Mouse (Mus musculus): ENCODE data around the gene Hs6st3. TPM values are rescaled to one million over a fixed set of nuclear protein-coding genes. Genes with fewer than 3 reads are reported as not detected.
A peak's percentile ranks its signal among the peaks of the same experiment; 100 is the strongest.

Hs6st3 gene
- total RNA-seq (2014; rRNA removed; ENCODE audit: low replicate concordance) (not detected in 2 replicates), polyA plus RNA-seq (2015; fragmentation: Nextera tagmentation; extraction: Ambion mirVana) (not detected in 2 replicates)

GRCm38 (mm10) chr14:119137906-119138785, at the start of gene Hs6st3:
Hs6st3 (plus strand) TSS chr14:119138341.
- Histone ChIP-seq H3K27ac (ENCODE audit: low read depth) (no peak within 1 kb of the TSS), H3K4me2 (ENCODE audit: low read depth, low read length) (peak within 1 kb of the TSS; percentile 98), H3K4me3 (ENCODE audit: low read depth, low read length) (peak within 1 kb of the TSS; percentile 65), H3K9ac (replicated peaks; ENCODE audit: low read depth, low read length) (peak within 1 kb of the TSS; percentile 41; the same call in 1 of the 2 replicates), H3K9me3 (replicated peaks; ENCODE audit: control insufficient read depth, low read length) (no peaks in the 10 kb centered on the region), H3K36me3 (replicated peaks; ENCODE audit: control insufficient read depth, insufficient read depth, low read length) (no peaks in the 10 kb centered on the region), H3K4me1 (ENCODE audit: control insufficient read depth, insufficient read depth) (peaks cover 10% of the 10 kb centered on the region), H3K27me3 (ENCODE audit: control insufficient read depth, insufficient read depth, low read length) (peaks cover 63% of the 10 kb centered on the region)
- DNase-seq (ENCODE audit: low spot score) = no peak
- peak; percentile 47; the same call in 1 of the 2 replicates for ATAC-seq (ENCODE audit: insufficient read depth, low read depth)
- TF ChIP-seq EP300 (IDR thresholded peaks at IDR 0.05; ENCODE audit: low read depth) (no peak), CTCF (IDR thresholded peaks at IDR 0.05; ENCODE audit: low read depth) (no peak)
- WGBS = 1% methylated on average over 77 of the region's 100 CpGs

DNA sequence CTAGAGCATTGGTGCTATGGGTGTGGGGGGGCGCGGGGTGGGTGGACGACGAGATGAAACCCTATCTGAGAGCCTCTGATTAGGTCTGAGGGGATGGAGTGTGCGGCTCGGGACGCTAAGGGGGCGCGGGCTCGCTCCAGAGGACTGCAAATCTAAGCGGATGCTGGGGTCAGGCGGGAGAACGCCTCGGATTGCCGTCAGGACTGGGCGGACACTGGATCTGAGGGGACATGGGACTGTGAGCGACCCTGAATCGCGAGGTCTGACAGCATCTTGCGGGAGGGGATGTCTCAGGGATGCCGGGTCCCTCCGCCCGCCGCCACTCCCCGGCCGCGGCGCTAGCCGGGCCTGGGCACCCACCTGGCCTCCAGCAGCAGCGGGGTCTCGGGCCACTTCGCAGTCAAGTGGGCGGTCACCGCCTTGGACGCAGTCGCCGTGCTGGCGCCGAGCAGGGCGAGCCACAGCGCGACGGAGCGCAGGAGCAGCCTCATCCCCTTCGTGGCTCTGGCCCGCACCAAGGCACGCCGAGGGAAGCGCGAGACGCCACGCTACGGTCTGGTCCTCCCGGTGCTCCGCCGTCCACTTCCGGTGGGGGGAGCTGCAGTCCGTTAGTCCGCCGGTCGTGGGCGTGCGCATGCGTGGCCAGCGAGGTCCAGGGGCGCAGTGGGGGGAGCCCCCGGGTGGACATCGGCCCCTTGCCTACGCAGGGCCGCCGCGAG, 39.1 kb upstream of the Hs6st3 start, which contains the start of gene Uggt2:
TSS of gene Uggt2 (minus strand) at position 580 of the 719 bp plus-strand sequence.
- Histone ChIP-seq H3K4me1 (ENCODE audit: control insufficient read depth, insufficient read depth) (0 out of 2 replicates have a peak, but pooled peaks cover 4% of the 10 kb centered on the region), H3K27me3 (ENCODE audit: control insufficient read depth, insufficient read depth, low read length) (no peaks in the 10 kb centered on the region), H3K36me3 (replicated peaks; ENCODE audit: control insufficient read depth, insufficient read depth, low read length) (no peaks in the 10 kb centered on the region), H3K4me2 (ENCODE audit: low read depth, low read length) (peak within 1 kb of the TSS; percentile 98), H3K27ac (ENCODE audit: low read depth) (no peak within 1 kb of the TSS), H3K9me3 (replicated peaks; ENCODE audit: control insufficient read depth, low read length) (no peaks in the 10 kb centered on the region), H3K9ac (replicated peaks; ENCODE audit: low read depth, low read length) (peak within 1 kb of the TSS; percentile 62), H3K4me3 (ENCODE audit: low read depth, low read length) (peak within 1 kb of the TSS; percentile 69)
- TF ChIP-seq CTCF (IDR thresholded peaks at IDR 0.05; ENCODE audit: low read depth) (peak; percentile 55), EP300 (IDR thresholded peaks at IDR 0.05; ENCODE audit: low read depth) (no peak)
- DNase-seq (ENCODE audit: low spot score) = peak; percentile 66
- peak; percentile 90 for ATAC-seq (ENCODE audit: insufficient read depth, low read depth)
- WGBS = 1% methylated on average over 69 of the region's 72 CpGs

DNA sequence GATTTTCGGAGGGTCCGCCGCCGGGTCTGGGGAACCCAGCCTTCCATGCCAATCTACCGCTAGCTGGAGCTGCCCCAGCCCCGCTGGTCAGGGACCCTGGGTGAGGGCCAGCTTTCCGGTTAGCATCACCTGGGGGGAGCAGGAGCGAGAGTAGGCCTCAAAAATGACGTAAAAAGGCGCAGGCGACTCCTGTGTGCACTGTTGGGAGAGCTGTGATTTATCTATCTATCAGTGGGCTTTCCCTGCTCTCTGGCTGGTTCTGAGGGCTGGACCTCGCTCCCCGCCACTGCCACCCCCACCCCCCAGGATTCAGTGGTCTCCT, 38.6 kb upstream of the Hs6st3 start:
- DNase-seq (ENCODE audit: low spot score) = no peak
- H3K4me3 ChIP-seq (ENCODE audit: low read depth, low read length) = peak overlapping the region; percentile 69
- 0 out of 2 replicates have a peak, but pooled peaks cover 4% of the 10 kb centered on the region for H3K4me1 ChIP-seq (ENCODE audit: control insufficient read depth, insufficient read depth)
- H3K36me3 ChIP-seq (replicated peaks; ENCODE audit: control insufficient read depth, insufficient read depth, low read length) = no peaks in the 10 kb centered on the region
- peak; percentile 51 for ATAC-seq (ENCODE audit: insufficient read depth, low read depth)
- peak overlapping the region; percentile 98 for H3K4me2 ChIP-seq (ENCODE audit: low read depth, low read length)
- peak overlapping the region; percentile 62 for H3K9ac ChIP-seq (replicated peaks; ENCODE audit: low read depth, low read length)
- 2% methylated on average over 13 of the region's 13 CpGs for WGBS
- no peaks in the 10 kb centered on the region for H3K9me3 ChIP-seq (replicated peaks; ENCODE audit: control insufficient read depth, low read length)
- no peaks in the 10 kb centered on the region for H3K27me3 ChIP-seq (ENCODE audit: control insufficient read depth, insufficient read depth, low read length)
- TF ChIP-seq EP300 (IDR thresholded peaks at IDR 0.05; ENCODE audit: low read depth) = no peak
- TF ChIP-seq CTCF (IDR thresholded peaks at IDR 0.05; ENCODE audit: low read depth) = no peak
- no peak overlapping the region for H3K27ac ChIP-seq (ENCODE audit: low read depth)

GRCm38 (mm10) chr14:119107591-119107990, 30.6 kb upstream of the Hs6st3 start:
- DNase-seq (ENCODE audit: low spot score) (no peak), ATAC-seq (ENCODE audit: insufficient read depth, low read depth) (no peak)
- Histone ChIP-seq H3K4me3 (ENCODE audit: low read depth, low read length) (no peak overlapping the region), H3K27ac (ENCODE audit: low read depth) (no peak overlapping the region), H3K36me3 (replicated peaks; ENCODE audit: control insufficient read depth, insufficient read depth, low read length) (no peaks in the 10 kb centered on the region), H3K9ac (replicated peaks; ENCODE audit: low read depth, low read length) (no peak overlapping the region), H3K27me3 (ENCODE audit: control insufficient read depth, insufficient read depth, low read length) (no peaks in the 10 kb centered on the region), H3K4me1 (ENCODE audit: control insufficient read depth, insufficient read depth) (no peaks in the 10 kb centered on the region), H3K4me2 (ENCODE audit: low read depth, low read length) (no peak overlapping the region), H3K9me3 (replicated peaks; ENCODE audit: control insufficient read depth, low read length) (no peaks in the 10 kb centered on the region)
- 89% methylated on average over 8 of the region's 8 CpGs for WGBS
- TF ChIP-seq EP300 (IDR thresholded peaks at IDR 0.05; ENCODE audit: low read depth) (no peak), CTCF (IDR thresholded peaks at IDR 0.05; ENCODE audit: low read depth) (no peak)

DNA sequence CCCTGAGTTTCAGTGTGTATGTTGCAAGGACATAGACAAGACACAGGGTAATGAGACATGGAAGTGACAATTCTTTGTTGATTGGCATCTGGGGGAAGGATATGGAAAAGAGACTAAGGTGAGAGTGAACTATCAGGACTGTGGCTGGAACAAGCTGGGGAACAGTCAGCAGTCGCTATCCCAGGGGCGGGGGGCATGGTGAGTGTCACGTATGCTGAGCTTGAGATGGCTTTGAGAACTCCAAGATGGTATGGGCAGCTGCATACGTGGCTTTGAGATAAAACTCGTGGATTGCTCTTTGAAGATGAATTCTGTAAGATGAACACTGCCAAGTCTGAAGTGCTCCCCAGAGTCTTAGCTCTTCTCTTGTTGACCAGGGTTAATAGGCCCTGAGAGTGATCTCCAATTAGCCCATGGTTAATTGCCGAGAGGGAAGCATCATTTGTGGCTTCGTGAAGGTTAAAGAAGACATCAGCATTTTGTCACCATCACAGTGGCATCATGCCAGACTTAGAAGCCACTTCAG, 29.3 kb upstream of the Hs6st3 start:
- Histone ChIP-seq H3K27me3 (ENCODE audit: control insufficient read depth, insufficient read depth, low read length) (no peaks in the 10 kb centered on the region), H3K4me2 (ENCODE audit: low read depth, low read length) (no peak overlapping the region), H3K9ac (replicated peaks; ENCODE audit: low read depth, low read length) (no peak overlapping the region), H3K4me1 (ENCODE audit: control insufficient read depth, insufficient read depth) (no peaks in the 10 kb centered on the region), H3K4me3 (ENCODE audit: low read depth, low read length) (no peak overlapping the region), H3K36me3 (replicated peaks; ENCODE audit: control insufficient read depth, insufficient read depth, low read length) (no peaks in the 10 kb centered on the region), H3K27ac (ENCODE audit: low read depth) (no peak overlapping the region), H3K9me3 (replicated peaks; ENCODE audit: control insufficient read depth, low read length) (no peaks in the 10 kb centered on the region)
- TF ChIP-seq CTCF (IDR thresholded peaks at IDR 0.05; ENCODE audit: low read depth) (no peak), EP300 (IDR thresholded peaks at IDR 0.05; ENCODE audit: low read depth) (no peak)
- ATAC-seq (ENCODE audit: insufficient read depth, low read depth) (no peak), DNase-seq (ENCODE audit: low spot score) (no peak)
- WGBS = 46% methylated on average over 7 of the region's 7 CpGs
